Mouse (Mus musculus) neural tube, embryonic 14.5 days (tissue): ENCODE measurements at regions not wholly inside any gene's neighbourhood (a gene's known extent, or its start where the extent isn't known, plus 50 kb on each side); places are given as distances from the start of the nearest gene placed in this dataset.
A peak's percentile ranks its signal among the peaks of the same experiment; 100 is the strongest.

ENCODE experiments used
- ATAC-seq: fragments of 200-750 bp; cut with Nextera tagmentation; 2 replicates; pipeline ENCODE4 v1.8.0; 2017; ENCODE audit warnings: low read depth, mild to moderate bottlenecking, moderate TSS enrichment, moderate library complexity
- H3K27ac ChIP-seq: fragments of 300-500 bp; sonication (generic); 2 replicates; pipeline ENCODE4 v1.5.1; 2014; ENCODE audit warnings: low read depth, mild to moderate bottlenecking, control low read depth, low read length, moderate library complexity, mixed read lengths
- H3K27me3 ChIP-seq: fragments of 300-500 bp; sonication (generic); 2 replicates; pipeline ENCODE4 v1.6.1; 2014; ENCODE audit warnings: low read length; ENCODE audit not compliant: control insufficient read depth, insufficient read depth
- H3K36me3 ChIP-seq: fragments of 300-500 bp; sonication (generic); 2 replicates; pipeline ENCODE4 v1.6.1; 2014; ENCODE audit warnings: low read length, mixed read lengths; ENCODE audit not compliant: control insufficient read depth, insufficient read depth
- H3K4me1 ChIP-seq: fragments of 300-500 bp; sonication (generic); 2 replicates; pipeline ENCODE4 v1.6.1; 2014; ENCODE audit warnings: low read length; ENCODE audit not compliant: control insufficient read depth, insufficient read depth
- H3K4me2 ChIP-seq: fragments of 300-500 bp; sonication (generic); 2 replicates; pipeline ENCODE4 v1.6.1; 2014; ENCODE audit warnings: mild to moderate bottlenecking, low read depth, low read length, control low read depth
- H3K4me3 ChIP-seq: fragments of 300-500 bp; sonication (generic); 2 replicates; pipeline ENCODE4 v1.5.1; 2014; ENCODE audit warnings: low read depth, low read length, control low read depth, mixed read lengths
- H3K9ac ChIP-seq: fragments of 300-500 bp; sonication (generic); replicated peaks from 2 replicates; pipeline ENCODE4 v1.6.1; 2014; ENCODE audit warnings: low read depth, mild to moderate bottlenecking, control low read depth, low read length, mixed read lengths
- H3K9me3 ChIP-seq: fragments of 300-500 bp; sonication (generic); 2 replicates; pipeline ENCODE4 v1.6.1; 2016; ENCODE audit warnings: low read length; ENCODE audit not compliant: control insufficient read depth
- WGBS: fragments of 180-500 bp; shearing (Covaris S2); extraction: QIAGEN DNeasy Blood & Tissue Kit; methylation state at CpG from one replicate; pipeline ENCODE4 v1.1.7; 2014; 5-methylcytosine and 5-hydroxymethylcytosine counted together

GRCm38 (mm10) chr15:96944741-96945140, 111.0 kb downstream of the Slc38a4 start:
- no peak overlapping the region for H3K27ac ChIP-seq
- H3K9ac ChIP-seq = no peak overlapping the region
- no peaks in the 10 kb centered on the region for H3K27me3 ChIP-seq
- H3K4me3 ChIP-seq = no peak overlapping the region
- H3K4me1 ChIP-seq = no peaks in the 10 kb centered on the region
- H3K9me3 ChIP-seq = no peaks in the 10 kb centered on the region
- no peak overlapping the region for H3K4me2 ChIP-seq
- 96% methylated on average over 4 of the region's 4 CpGs for WGBS
- H3K36me3 ChIP-seq = no peaks in the 10 kb centered on the region
- no peak for ATAC-seq

- Histone ChIP-seq H3K4me3 (no peak overlapping the region), H3K4me1 (no peaks in the 10 kb centered on the region), H3K4me2 (no peak overlapping the region), H3K9me3 (no peaks in the 10 kb centered on the region), H3K36me3 (no peaks in the 10 kb centered on the region), H3K27me3 (no peaks in the 10 kb centered on the region), H3K27ac (no peak overlapping the region), H3K9ac (no peak overlapping the region)
- 86% methylated on average over 4 of the region's 4 CpGs for WGBS
- no peak for ATAC-seq
Observed at GRCm38 (mm10) chr15:96942651-96943050, 113.1 kb downstream of the Slc38a4 start.

- WGBS = 83% methylated on average over 4 of the region's 4 CpGs
- Histone ChIP-seq H3K4me1 (no peaks in the 10 kb centered on the region), H3K9ac (no peak overlapping the region), H3K27me3 (no peaks in the 10 kb centered on the region), H3K4me3 (no peak overlapping the region), H3K4me2 (no peak overlapping the region), H3K27ac (no peak overlapping the region), H3K36me3 (no peaks in the 10 kb centered on the region), H3K9me3 (no peaks in the 10 kb centered on the region)
- ATAC-seq = no peak
Observed at GRCm38 (mm10) chr15:96938406-96938805, 117.3 kb downstream of the Slc38a4 start.

- ATAC-seq = no peak
- no peaks in the 10 kb centered on the region for H3K9me3 ChIP-seq
- no peaks in the 10 kb centered on the region for H3K4me1 ChIP-seq
- 85% methylated on average over 6 of the region's 6 CpGs for WGBS
- H3K27ac ChIP-seq = no peak overlapping the region
- no peak overlapping the region for H3K4me2 ChIP-seq
- H3K9ac ChIP-seq = no peak overlapping the region
- no peaks in the 10 kb centered on the region for H3K36me3 ChIP-seq
- H3K4me3 ChIP-seq = no peak overlapping the region
- H3K27me3 ChIP-seq = no peaks in the 10 kb centered on the region
Observed at GRCm38 (mm10) chr15:96937623-96938022, 118.1 kb downstream of the Slc38a4 start.

- Histone ChIP-seq H3K4me2 (peak overlapping the region; percentile 33; the same call in 1 of the 2 replicates), H3K27ac (no peak overlapping the region), H3K9ac (no peak overlapping the region), H3K27me3 (no peaks in the 10 kb centered on the region), H3K9me3 (no peaks in the 10 kb centered on the region), H3K36me3 (no peaks in the 10 kb centered on the region), H3K4me3 (no peak overlapping the region), H3K4me1 (no peaks in the 10 kb centered on the region)
- 7% methylated on average over 18 of the region's 18 CpGs for WGBS
- ATAC-seq = peak; percentile 89
Observed at GRCm38 (mm10) chr15:96936705-96937346, 118.9 kb downstream of the Slc38a4 start.

GRCm38 (mm10) chr15:96936216-96936615, 119.5 kb downstream of the Slc38a4 start:
- no peak overlapping the region for H3K4me3 ChIP-seq
- ATAC-seq = no peak
- whole genome bisulfite sequencing = 87% methylated on average over 5 of the region's 5 CpGs
- no peaks in the 10 kb centered on the region for H3K36me3 ChIP-seq
- H3K4me2 ChIP-seq = peak overlapping the region; percentile 33; the same call in 1 of the 2 replicates
- H3K4me1 ChIP-seq = no peaks in the 10 kb centered on the region
- no peak overlapping the region for H3K9ac ChIP-seq
- H3K27ac ChIP-seq = no peak overlapping the region
- no peaks in the 10 kb centered on the region for H3K9me3 ChIP-seq
- H3K27me3 ChIP-seq = no peaks in the 10 kb centered on the region

GRCm38 (mm10) chr15:96933451-96933850, 122.3 kb downstream of the Slc38a4 start:
- Histone ChIP-seq H3K9me3 (no peaks in the 10 kb centered on the region), H3K36me3 (no peaks in the 10 kb centered on the region), H3K9ac (no peak overlapping the region), H3K27ac (no peak overlapping the region), H3K4me3 (no peak overlapping the region), H3K4me2 (no peak overlapping the region), H3K4me1 (no peaks in the 10 kb centered on the region), H3K27me3 (no peaks in the 10 kb centered on the region)
- no peak for ATAC-seq
- 22% methylated on average over 3 of the region's 3 CpGs for WGBS

GRCm38 (mm10) chr15:96930531-96930930, 125.2 kb downstream of the Slc38a4 start:
- 83% methylated on average over 6 of the region's 6 CpGs for WGBS
- ATAC-seq = no peak
- no peaks in the 10 kb centered on the region for H3K4me1 ChIP-seq
- no peak overlapping the region for H3K9ac ChIP-seq
- no peaks in the 10 kb centered on the region for H3K36me3 ChIP-seq
- no peaks in the 10 kb centered on the region for H3K9me3 ChIP-seq
- no peak overlapping the region for H3K4me2 ChIP-seq
- H3K27ac ChIP-seq = no peak overlapping the region
- no peak overlapping the region for H3K4me3 ChIP-seq
- no peaks in the 10 kb centered on the region for H3K27me3 ChIP-seq

- no peak overlapping the region for H3K4me3 ChIP-seq
- no peak overlapping the region for H3K4me2 ChIP-seq
- ATAC-seq = no peak
- no peak overlapping the region for H3K9ac ChIP-seq
- no peaks in the 10 kb centered on the region for H3K36me3 ChIP-seq
- H3K27ac ChIP-seq = no peak overlapping the region
- H3K27me3 ChIP-seq = no peaks in the 10 kb centered on the region
- no peaks in the 10 kb centered on the region for H3K4me1 ChIP-seq
- 81% methylated on average over 4 of the region's 4 CpGs for WGBS
- H3K9me3 ChIP-seq = no peaks in the 10 kb centered on the region
Observed at GRCm38 (mm10) chr15:96929788-96930187, 126.0 kb downstream of the Slc38a4 start.
